Mouse (Mus musculus) gastrocnemius, postnatal 14 days (tissue): ENCODE data around the gene Wdr48. TPM values are rescaled to one million over a fixed set of nuclear protein-coding genes. Genes with fewer than 3 reads are reported as not detected.
A peak's percentile ranks its signal among the peaks of the same experiment; 100 is the strongest.

Experiments
- DNase-seq: peaks from one replicate; pipeline ENCODE4 v3.0.0; 2021; ENCODE audit warnings: mixed read lengths
- intact Hi-C: fragments of 180-260 bp; cut with DNase I; formaldehyde crosslinking; loops from one replicate; pipeline ENCODE4 v1.15.1; 2025; ENCODE audit warnings: low total_unique reads
- total RNA-seq, 2 experiments: library from RNA; stranded (reverse); gene quantifications; 2 replicates each; pipeline ENCODE4 v1.2.3; 2021

Gene Wdr48
- total RNA-seq, 2 experiments from 2014 or later, result 11.2 to 11.4 TPM

GRCm38 (mm10) chr9:119913087-119913838, 18.6 kb downstream of the Wdr48 start:
- DNase-seq, result no peak
- intact Hi-C loops, result no loop called here

GRCm38 (mm10) chr9:119919858-119920257, 25.2 kb downstream of the Wdr48 start:
- intact Hi-C loops, result no loop called here

GRCm38 (mm10) chr9:119923462-119923861, 28.8 kb downstream of the Wdr48 start:
- DNase-seq, result no peak

More at GRCm38 (mm10) chr9:119919858-119920257, 25.2 kb downstream of the Wdr48 start:
- DNase-seq, result no peak

GRCm38 (mm10) chr9:119925120-119925657, 30.5 kb downstream of the Wdr48 start:
- intact Hi-C loops, result no loop called here
- DNase-seq, result no peak

More at GRCm38 (mm10) chr9:119923462-119923861, 28.8 kb downstream of the Wdr48 start:
- intact Hi-C loops, result no loop called here

GRCm38 (mm10) chr9:119925729-119926128, 31.1 kb downstream of the Wdr48 start:
- DNase-seq, result no peak
- intact Hi-C loops, result no loop called here

- intact Hi-C loops, result no loop called here
- DNase-seq, result no peak
Measured at GRCm38 (mm10) chr9:119926497-119926896, 31.8 kb downstream of the Wdr48 start.

- intact Hi-C loops, result no loop called here
- no peak for DNase-seq
Measured at GRCm38 (mm10) chr9:119932358-119932757, 37.7 kb downstream of the Wdr48 start.

GRCm38 (mm10) chr9:119933675-119934074, 39.0 kb downstream of the Wdr48 start:
- DNase-seq, result no peak
- intact Hi-C loops, result no loop called here

GRCm38 (mm10) chr9:119937005-119937773, 42.5 kb downstream of the Wdr48 start, which contains the start of the genes Gorasp1 and Ttc21a:
Gene Gorasp1 (minus strand): TSS chr9:119937565.
Gene Ttc21a (plus strand): TSS chr9:119937606.
- DNase-seq, result peak; percentile 95
- intact Hi-C loops, result no loop called here

- DNase-seq, result no peak
Measured at GRCm38 (mm10) chr9:119938496-119938895, 43.8 kb downstream of the Wdr48 start.

GRCm38 (mm10) chr9:119939646-119940045, 45.0 kb downstream of the Wdr48 start:
- DNase-seq, result no peak
- intact Hi-C loops, result no loop called here

More at GRCm38 (mm10) chr9:119938496-119938895, 43.8 kb downstream of the Wdr48 start:
- intact Hi-C loops, result no loop called here

GRCm38 (mm10) chr9:119941407-119941806, 46.7 kb downstream of the Wdr48 start:
- no peak for DNase-seq
- intact Hi-C loops, result no loop called here

- DNase-seq, result no peak
- intact Hi-C loops, result no loop called here
Measured at GRCm38 (mm10) chr9:119941861-119942260, 47.2 kb downstream of the Wdr48 start.

GRCm38 (mm10) chr9:119943326-119943725, 48.6 kb downstream of the Wdr48 start:
- intact Hi-C loops, result no loop called here
- DNase-seq, result no peak

- intact Hi-C loops, result no loop called here
- no peak for DNase-seq
Measured at GRCm38 (mm10) chr9:119945173-119945900, 50.7 kb downstream of the Wdr48 start.

- DNase-seq, result no peak
- intact Hi-C loops, result no loop called here
Measured at GRCm38 (mm10) chr9:119948804-119949203, 54.1 kb downstream of the Wdr48 start.

- DNase-seq, result no peak
- intact Hi-C loops, result no loop called here
Measured at GRCm38 (mm10) chr9:119950434-119950833, 55.8 kb downstream of the Wdr48 start.

- intact Hi-C loops, result no loop called here
- DNase-seq, result no peak
Measured at GRCm38 (mm10) chr9:119951388-119951787, 56.7 kb downstream of the Wdr48 start.

GRCm38 (mm10) chr9:119958835-119959234, 64.2 kb downstream of the Wdr48 start:
- intact Hi-C loops, result no loop called here
- DNase-seq, result no peak

- intact Hi-C loops, result loop anchor here (2.0 to 5.0 kb wide), 2 partner anchors 55 to 111 kb away; no protein-coding TSS in a partner anchor
- DNase-seq, result no peak
Measured at GRCm38 (mm10) chr9:119962216-119962615, 67.5 kb downstream of the Wdr48 start.
